Mouse (Mus musculus) cerebellum, adult 11 months (tissue): Measurements from ENCODE around the gene Gm49510.

Source experiments
- DNase-seq: peaks from one replicate; pipeline ENCODE4 v3.0.0; 2022

Gm49510 gene

GRCm38 (mm10) chr15:78948152-78948725 is 48.8 kb downstream of the Gm49510 start:
- no peak for DNase-seq

- DNase-seq: peak; percentile 45
These were observed 49.4 kb downstream of the Gm49510 start for GRCm38 (mm10) chr15:78948883-78949282.

GRCm38 (mm10) chr15:78955663-78956062 is 56.2 kb downstream of the Gm49510 start:
- no peak for DNase-seq

GRCm38 (mm10) chr15:78956351-78956750 is 56.9 kb downstream of the Gm49510 start:
- no peak for DNase-seq

GRCm38 (mm10) chr15:78957021-78957420 is 57.6 kb downstream of the Gm49510 start:
- no peak for DNase-seq

GRCm38 (mm10) chr15:78959537-78959936 is 60.1 kb downstream of the Gm49510 start:
- DNase-seq: no peak

GRCm38 (mm10) chr15:78960088-78960487 is 60.6 kb downstream of the Gm49510 start:
- DNase-seq: no peak

- peak; percentile 80 for DNase-seq
These were observed 63.4 kb downstream of the Gm49510 start for GRCm38 (mm10) chr15:78962885-78963284.
